ENCODE assay signal across 20 mouse cellular contexts in the genomic region with DNA sequence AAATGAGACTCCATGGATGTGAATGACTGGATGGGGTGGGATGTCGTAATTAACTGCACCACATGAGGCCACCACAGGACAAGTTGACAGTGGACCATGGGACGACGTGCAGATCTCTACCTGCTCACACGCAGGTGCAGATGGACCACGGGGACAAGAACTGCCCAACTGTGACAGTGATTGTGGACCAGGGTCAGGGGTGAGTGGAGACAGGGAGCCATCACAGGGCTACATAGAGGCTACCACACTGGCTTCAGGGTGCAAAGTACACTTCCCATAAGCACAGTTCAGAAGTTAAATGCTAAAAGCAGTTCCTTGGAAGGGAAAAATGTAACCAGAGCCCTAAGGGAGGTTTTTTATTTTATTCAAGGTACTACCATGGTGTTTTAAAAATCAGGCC. TPM values are rescaled to one million over a fixed set of nuclear protein-coding genes. Genes with fewer than 3 reads are reported as not detected.
DNase-seq lines count a peak whose midpoint lies in the region; ATAC-seq lines count a peak whose summit lies in the region.
"Had no signal": no experiment of that assay in that cellular context is flagged by ENCODE, and none has a peak within 500 bp of the region (broad histone marks: within the 10 kb centered on the region; RNA-seq: fewer than 3 reads in every experiment).

No protein-coding gene starts in this region.

- no peak for ATAC-seq in forebrain, embryonic 15.5 days (replicated peaks)

- no peaks in the 10 kb centered on the region for H3K27me3 ChIP-seq in forebrain, embryonic 15.5 days
- H3K27me3 ChIP-seq in forebrain, embryonic 10.5 days (ENCODE audit: poor library complexity, severe bottlenecking) = no peaks in the 10 kb centered on the region
- H3K27me3 ChIP-seq: embryonic facial prominence, embryonic 15.5 days; heart, embryonic 12.5 days had no signal

- H3K4me2 ChIP-seq in forebrain, embryonic 15.5 days (replicated peaks) = no peak overlapping the region
- H3K4me2 ChIP-seq: embryonic facial prominence, embryonic 15.5 days; heart, embryonic 12.5 days; hindbrain, embryonic 14.5 days had no signal

- peak overlapping the region; percentile 67; the same call in 1 of the 2 replicates for H3K27ac ChIP-seq in forebrain, embryonic 15.5 days (replicated peaks)
- no peak overlapping the region for H3K27ac ChIP-seq in forebrain, embryonic 10.5 days
- H3K27ac ChIP-seq: embryonic facial prominence, embryonic 15.5 days; gastrocnemius, adult 2 months; hindbrain, embryonic 10.5 days; hindbrain, embryonic 14.5 days had no signal

- 0 out of 2 replicates have a peak, but pooled peaks cover 6% of the 10 kb centered on the region for H3K36me3 ChIP-seq in forebrain, embryonic 15.5 days
- H3K36me3 ChIP-seq in forebrain, embryonic 10.5 days (replicated peaks) = peaks cover 93% of the 10 kb centered on the region

- DNase-seq in forebrain, embryonic 10.5 days (ENCODE audit: extremely low spot score, low spot score) = no peak
- peak; percentile 37 for DNase-seq in kidney, adult 18-20 months
- DNase-seq in kidney, postnatal 10 days = no peak
- DNase-seq in kidney, adult 9 months = peak; percentile 69
- DNase-seq in kidney, postnatal 14 days = peak; percentile 45
- DNase-seq in thymus, adult 18-20 months = no peak
- no peak for DNase-seq in right cerebral cortex, postnatal 36 days (ENCODE audit: low spot score in 2 of 2)
- DNase-seq: adrenal gland, adult 2 months; adrenal gland, postnatal 25 days; cerebellum, adult 18-20 months; cerebellum, postnatal 10 days; embryo, embryonic 11 days; gastrocnemius, adult 2 months; gastrocnemius, postnatal 25 days had no signal

- H3K9ac ChIP-seq in forebrain, embryonic 15.5 days (replicated peaks) = no peak overlapping the region
- H3K9ac ChIP-seq: embryonic facial prominence, embryonic 15.5 days; heart, embryonic 12.5 days; hindbrain, embryonic 14.5 days had no signal

- H3K9me3 ChIP-seq in forebrain, embryonic 15.5 days = no peaks in the 10 kb centered on the region
- H3K9me3 ChIP-seq in forebrain, embryonic 10.5 days = no peaks in the 10 kb centered on the region
- H3K9me3 ChIP-seq: embryonic facial prominence, embryonic 15.5 days; heart, embryonic 12.5 days; hindbrain, embryonic 10.5 days had no signal

- H3K4me3 ChIP-seq in forebrain, embryonic 15.5 days = no peak overlapping the region
- no peak overlapping the region for H3K4me3 ChIP-seq in forebrain, embryonic 10.5 days
- H3K4me3 ChIP-seq: embryonic facial prominence, embryonic 15.5 days; erythroblast, embryonic 14.5 days; gastrocnemius, adult 2 months; heart, embryonic 12.5 days; hindbrain, embryonic 10.5 days had no signal

- peaks cover 38% of the 10 kb centered on the region for H3K4me1 ChIP-seq in forebrain, embryonic 15.5 days
- H3K4me1 ChIP-seq in forebrain, embryonic 10.5 days = no peaks in the 10 kb centered on the region; the same call in 1 of the 2 replicates

- WGBS in forebrain, embryonic 15.5 days = 81% methylated on average over 5 of the region's 5 CpGs
- 90% methylated on average over 5 of the region's 5 CpGs for WGBS in forebrain, embryonic 10.5 days

RNA-seq across cellular contexts. Expression of a gene that starts 44.2 kb away (rescaled TPM):
- polyA plus RNA-seq in forebrain, embryonic 15.5 days (2015; fragmentation: Nextera tagmentation; extraction: Ambion mirVana) = 9.9 and 10.6 TPM in 2 replicates
- polyA plus RNA-seq in forebrain, embryonic 10.5 days (2016; fragmentation: Nextera tagmentation; extraction: Ambion mirVana) = 0.52 and 0.92 TPM in 2 replicates

Comparison
In these comparisons a context has a peak if more than half of its experiments do, and no peak if none do; other contexts are left out.
1. DNase-seq: peak in kidney, adult 18-20 months (single experiment), kidney, adult 9 months (single experiment) and kidney, postnatal 14 days (single experiment); none in forebrain, embryonic 10.5 days (single experiment), kidney, postnatal 10 days (single experiment), thymus, adult 18-20 months (0 of 2) and right cerebral cortex, postnatal 36 days (0 of 2).